Mouse (Mus musculus) MEL (cell line): Measurements from ENCODE around the gene Kctd7. TPM values are rescaled to one million over a fixed set of nuclear protein-coding genes. Genes with fewer than 3 reads are reported as not detected.

ENCODE experiments used
- DNase-seq: peaks from one replicate; pipeline ENCODE4 v3.0.0; 2011; ENCODE audit warnings: low read depth, low spot score
- H3K27ac ChIP-seq: 2 replicates; pipeline ENCODE4 v1.5.1; 2012; ENCODE audit warnings: low read depth, mild to moderate bottlenecking, control low read depth, low read length, moderate library complexity; ENCODE audit not compliant: control insufficient read depth
- H3K27me3 ChIP-seq, 2 experiments: fragments of 150-350 bp in 1 of 2; sonication (generic) in 1 of 2; 2 replicates each; pipeline ENCODE4 v1.6.1; 2012; ENCODE audit warnings: low read length in 2 of 2, mild to moderate bottlenecking in 2 of 2, improper control_type of control experiment in 1 of 2, moderate library complexity in 1 of 2; ENCODE audit not compliant: insufficient read depth in 2 of 2, control insufficient read depth in 1 of 2
- H3K36me3 ChIP-seq, 2 experiments: 2 replicates each; pipeline ENCODE4 v1.6.1; 2012 to 2014; ENCODE audit warnings: low read length in 2 of 2, improper control_type of control experiment in 1 of 2, inconsistent platforms in 1 of 2, mild to moderate bottlenecking in 1 of 2; ENCODE audit not compliant: insufficient read depth in 2 of 2, control insufficient read depth in 1 of 2
- H3K4me1 ChIP-seq, 2 experiments: fragments of 150-350 bp in 1 of 2; sonication (generic) in 1 of 2; 2 replicates each; pipeline ENCODE4 v1.6.1; 2012; ENCODE audit warnings: low read length in 2 of 2, improper control_type of control experiment in 1 of 2, mild to moderate bottlenecking in 1 of 2; ENCODE audit not compliant: insufficient read depth in 2 of 2, control insufficient read depth in 1 of 2
- H3K4me3 ChIP-seq, 2 experiments: fragments of 150-350 bp in 1 of 2; sonication (generic) in 1 of 2; 2 replicates each; pipeline ENCODE4 v1.5.1; 2012; ENCODE audit warnings: low read depth in 2 of 2, low read length in 2 of 2, mild to moderate bottlenecking in 2 of 2, moderate library complexity in 2 of 2, control low read depth in 1 of 2, improper control_type of control experiment in 1 of 2; ENCODE audit not compliant: control insufficient read depth in 1 of 2, insufficient read depth in 1 of 2
- H3K79me2 ChIP-seq: 2 replicates; pipeline ENCODE4 v1.6.1; 2012; ENCODE audit warnings: mild to moderate bottlenecking, low read length, moderate library complexity; ENCODE audit not compliant: control insufficient read depth, poor library complexity, insufficient read depth
- H3K9ac ChIP-seq: 2 replicates; pipeline ENCODE4 v1.6.1; 2012; ENCODE audit warnings: low read depth, mild to moderate bottlenecking, control low read depth, low read length, moderate library complexity; ENCODE audit not compliant: control insufficient read depth, poor library complexity, severe bottlenecking
- H3K9me3 ChIP-seq: fragments of 150-350 bp; sonication (generic); replicated peaks from 2 replicates; pipeline ENCODE4 v1.6.1; 2012; ENCODE audit warnings: mild to moderate bottlenecking, low read length, improper control_type of control experiment, moderate library complexity; ENCODE audit not compliant: insufficient read depth
- CHD2 ChIP-seq: IDR thresholded peaks from 2 replicates; pipeline ENCODE4 v1.6.1; 2011; ENCODE audit warnings: low read length, improper control_type of control experiment
- ELF1 ChIP-seq: IDR thresholded peaks from 2 replicates; pipeline ENCODE4 v1.6.1; 2014; ENCODE audit warnings: low read depth, mild to moderate bottlenecking, inconsistent platforms, low read length, improper control_type of control experiment, moderate library complexity
- EP300 ChIP-seq, 2 experiments: IDR thresholded peaks; 2 replicates each; pipeline ENCODE4 v1.6.1; 2011; ENCODE audit warnings: improper control_type of control experiment in 2 of 2, low read length in 2 of 2, low read depth in 1 of 2, mild to moderate bottlenecking in 1 of 2
- ETS1 ChIP-seq: IDR thresholded peaks from 2 replicates; pipeline ENCODE4 v1.6.1; 2012; ENCODE audit warnings: low read depth, mild to moderate bottlenecking, inconsistent platforms, low read length, improper control_type of control experiment, moderate library complexity
- HCFC1 ChIP-seq: IDR thresholded peaks from 2 replicates; pipeline ENCODE4 v1.6.1; 2012; ENCODE audit warnings: low read depth, mild to moderate bottlenecking, inconsistent platforms, low read length, improper control_type of control experiment, moderate library complexity
- JUND ChIP-seq: IDR thresholded peaks from 2 replicates; pipeline ENCODE4 v1.6.1; 2011; ENCODE audit warnings: low read depth, mild to moderate bottlenecking, improper control_type of control experiment, low read length
- MAX ChIP-seq: IDR thresholded peaks from 2 replicates; pipeline ENCODE4 v1.6.1; 2011; ENCODE audit warnings: low read length, improper control_type of control experiment
- MXI1 ChIP-seq: IDR thresholded peaks from 2 replicates; pipeline ENCODE4 v1.6.1; 2011; ENCODE audit warnings: mild to moderate bottlenecking, low read depth, low read length, improper control_type of control experiment
- NELFE ChIP-seq: IDR thresholded peaks from 2 replicates; pipeline ENCODE4 v1.6.1; 2011; ENCODE audit warnings: low read depth, low read length, improper control_type of control experiment
- POLR2AphosphoS2 ChIP-seq: IDR thresholded peaks from 2 replicates; pipeline ENCODE4 v1.6.1; 2011; ENCODE audit warnings: low read length, improper control_type of control experiment
- POLR2AphosphoS5 ChIP-seq: IDR thresholded peaks from 2 replicates; pipeline ENCODE4 v1.6.1; 2012; ENCODE audit warnings: low read depth, borderline replicate concordance, mild to moderate bottlenecking, inconsistent platforms, low read length, moderate library complexity, mixed read lengths
- RAD21 ChIP-seq: IDR thresholded peaks from 2 replicates; pipeline ENCODE4 v1.6.1; 2011; ENCODE audit warnings: mild to moderate bottlenecking, low read depth, low read length, improper control_type of control experiment
- RCOR1 ChIP-seq: IDR thresholded peaks from 2 replicates; pipeline ENCODE4 v1.6.1; 2012; ENCODE audit warnings: low read depth, mild to moderate bottlenecking, inconsistent platforms, low read length, improper control_type of control experiment
- SMC3 ChIP-seq: IDR thresholded peaks from 2 replicates; pipeline ENCODE4 v1.6.1; 2011; ENCODE audit warnings: low read depth, low read length, improper control_type of control experiment
- ZKSCAN1 ChIP-seq: IDR thresholded peaks from 2 replicates; pipeline ENCODE4 v1.6.1; 2012; ENCODE audit warnings: low read depth, mild to moderate bottlenecking, inconsistent platforms, low read length, improper control_type of control experiment, moderate library complexity
- ZMIZ1 ChIP-seq: IDR thresholded peaks from 2 replicates; pipeline ENCODE4 v1.6.1; 2012; ENCODE audit warnings: low read depth, mild to moderate bottlenecking, inconsistent platforms, low read length, improper control_type of control experiment, moderate library complexity
- ZNF384 ChIP-seq: IDR thresholded peaks from 2 replicates; pipeline ENCODE4 v1.6.1; 2012; ENCODE audit warnings: low read depth, mild to moderate bottlenecking, inconsistent platforms, low read length, improper control_type of control experiment
- polyA plus RNA-seq, 2 experiments: library from polyadenylated mRNA; stranded (reverse) in 1 of 2; unstranded in 1 of 2; fragments of >175 nt in 1 of 2; fragments of >200 nt in 1 of 2; gene quantifications; 2 replicates each; pipeline versions ENCODE4 v1.2.1 to v1.2.4; 2012; ENCODE audit warnings: low replicate concordance in 2 of 2, low read depth in 1 of 2; ENCODE audit not compliant: insufficient read length in 2 of 2, insufficient read depth in 1 of 2, missing spikeins in 1 of 2
- total RNA-seq: library from RNA; depleted of rRNA; stranded (reverse); fragments of 300-350 nt; gene quantifications from 2 replicates; pipeline ENCODE4 v1.2.3, GENCODE M21; 2012

The Kctd7 gene
- total and polyA plus RNA-seq, 3 experiments = 5.8 to 7.0 TPM; not detected in 1

GRCm38 (mm10) chr5:130158545-130158944 lies 13.9 kb downstream of the Kctd7 start:
- Histone ChIP-seq H3K9me3 (no peaks in the 10 kb centered on the region), H3K27ac (no peak overlapping the region), H3K4me3 (no peak overlapping the region), H3K36me3 (peaks cover 0 to under 1% of the 10 kb centered on the region in 2 experiments; a peak in 2 of 4 replicates), H3K9ac (no peak overlapping the region), H3K27me3 (no peaks in the 10 kb centered on the region), H3K4me1 (peaks cover 0 to under 1% of the 10 kb centered on the region in 2 experiments; a peak in 2 of 4 replicates), H3K79me2 (no peaks in the 10 kb centered on the region)
- DNase-seq = no peak
- no peak for TF ChIP-seq ZMIZ1
- no peak for TF ChIP-seq ZNF384
- TF ChIP-seq MXI1 = no peak
- no peak for TF ChIP-seq ELF1
- no peak for TF ChIP-seq CHD2
- TF ChIP-seq SMC3 = no peak
- no peak for TF ChIP-seq ZKSCAN1
- TF ChIP-seq NELFE = no peak
- TF ChIP-seq ETS1 = no peak
- no peak for TF ChIP-seq POLR2AphosphoS2
- no peak for TF ChIP-seq HCFC1

- Histone ChIP-seq H3K79me2 (no peaks in the 10 kb centered on the region), H3K9ac (peak overlapping the region; percentile 40), H3K27ac (peak overlapping the region; percentile 33), H3K4me1 (peaks cover 0 to 2% of the 10 kb centered on the region in 2 experiments; a peak in 2 of 4 replicates), H3K27me3 (no peaks in the 10 kb centered on the region), H3K9me3 (no peaks in the 10 kb centered on the region), H3K36me3 (peaks cover 0 to 2% of the 10 kb centered on the region in 2 experiments; a peak in 2 of 4 replicates), H3K4me3 (no peak overlapping the region)
- no peak for TF ChIP-seq RAD21
- TF ChIP-seq POLR2AphosphoS5 = no peak
- peak in 1 of 2 experiments; percentile 34; a peak in 1 of 4 replicates for TF ChIP-seq EP300 (IDR thresholded peaks at IDR 0.05; ENCODE audit: low read depth in 1 of 2, low read length in 2 of 2)
- TF ChIP-seq ZMIZ1 = no peak
- TF ChIP-seq MAX = 0 out of 2 replicates have a peak, but pooled peaks have one; percentile 35
- no peak for TF ChIP-seq JUND
- TF ChIP-seq RCOR1 = no peak
- DNase-seq = peak; percentile 64
These were observed 15.1 kb downstream of the Kctd7 start for GRCm38 (mm10) chr5:130159761-130160201.
